Mouse (Mus musculus) T-helper 17 cell (primary cell): ENCODE results near the gene Fkbp10.

Experiments
- in situ Hi-C, 2 experiments: fragments of 300-600 bp; cut with MboI, MseI; formaldehyde crosslinking; loops; 1 replicate in 1 of 2; 2 replicates in 1 of 2; pipeline ENCODE4 v1.15.1; 2025; ENCODE audit warnings: high pct_unique_total_duplicates in 2 of 2

The Fkbp10 gene

GRCm38 (mm10) chr11:100471352-100472196 lies 56.1 kb downstream of the Fkbp10 start:
- in situ Hi-C loops, result no loop called here

DNA sequence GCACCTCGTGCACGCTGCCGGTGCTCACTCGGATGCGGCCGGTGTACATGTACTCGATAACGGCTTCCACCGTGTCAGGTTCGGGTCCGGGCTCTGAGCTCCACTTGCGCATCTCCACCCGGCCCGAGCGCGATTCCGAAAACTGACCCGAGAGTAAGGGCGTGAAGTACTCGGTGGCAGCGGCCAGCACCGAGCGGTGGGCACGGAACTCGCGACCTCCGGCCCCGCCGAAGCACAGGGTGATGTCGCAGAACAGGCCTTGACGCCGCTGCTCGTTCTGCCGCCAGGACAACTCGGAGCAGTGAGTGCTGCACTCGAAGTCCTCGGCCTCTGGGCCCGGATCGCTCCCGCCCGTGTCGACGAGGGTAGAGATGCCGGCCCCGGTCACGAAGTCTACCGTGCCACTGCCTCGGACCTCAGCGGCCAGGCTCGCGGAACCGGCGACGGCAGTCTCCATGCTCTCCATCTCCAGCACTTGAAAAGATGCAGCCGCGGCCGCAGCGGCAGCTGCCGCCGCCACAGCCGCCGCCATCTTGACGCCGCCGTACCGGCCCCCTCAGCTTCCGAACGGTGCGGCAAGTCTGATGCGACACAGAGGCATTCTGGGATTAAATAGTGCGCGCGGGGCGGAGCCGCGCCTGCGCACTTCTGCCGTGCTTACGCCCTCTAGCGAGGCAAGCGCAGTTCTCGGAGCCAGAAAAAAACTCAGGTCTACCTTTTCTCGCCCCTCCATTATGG lies 56.9 kb downstream of the Fkbp10 start, which contains the start of gene Klhl11:
Gene Klhl11, minus strand, starts transcription at position 545 of the 738 bp plus-strand sequence.
- in situ Hi-C loops, result no loop called here

GRCm38 (mm10) chr11:100472935-100473295 lies 57.4 kb downstream of the Fkbp10 start:
- in situ Hi-C loops, result no loop called here
